Mouse (Mus musculus) lung, postnatal 0 days (tissue): ENCODE results near the gene Plekha5. TPM values are rescaled to one million over a fixed set of nuclear protein-coding genes. Genes with fewer than 3 reads are reported as not detected.
"Not testable (repeated sequence)": the region's sequence is repeated elsewhere in the genome, so short reads cannot be mapped to it uniquely, and the experiment has no call there.

Source experiments
- ATAC-seq: fragments of 200-750 bp; cut with Nextera tagmentation; 2 replicates; pipeline ENCODE4 v1.8.0; 2017; ENCODE audit warnings: moderate library complexity
- DNase-seq: peaks from one replicate; pipeline ENCODE4 v3.0.0-alpha.2; 2016; ENCODE audit warnings: low spot score
- H3K27ac ChIP-seq: fragments of 300-500 bp; sonication (generic); 2 replicates; pipeline ENCODE4 v1.5.1; 2014; ENCODE audit warnings: antibody characterized with exemption, mild to moderate bottlenecking, low read length, mixed read lengths
- H3K27me3 ChIP-seq: fragments of 300-500 bp; sonication (generic); replicated peaks from 2 replicates; pipeline ENCODE4 v1.6.1; 2014; ENCODE audit warnings: low read length, mixed read lengths; ENCODE audit not compliant: insufficient read depth
- H3K36me3 ChIP-seq: fragments of 300-500 bp; sonication (generic); 2 replicates; pipeline ENCODE4 v1.6.1; 2014; ENCODE audit warnings: low read length, mixed read lengths; ENCODE audit not compliant: insufficient read depth
- H3K4me1 ChIP-seq: fragments of 300-500 bp; sonication (generic); 2 replicates; pipeline ENCODE4 v1.6.1; 2014; ENCODE audit warnings: antibody characterized with exemption, low read depth, low read length, mixed read lengths; ENCODE audit not compliant: insufficient read depth
- H3K4me2 ChIP-seq: fragments of 300-500 bp; sonication (generic); replicated peaks from 2 replicates; pipeline ENCODE4 v1.6.1; 2014; ENCODE audit warnings: low read depth, mild to moderate bottlenecking, low read length, moderate library complexity, mixed read lengths
- H3K4me3 ChIP-seq: fragments of 300-500 bp; sonication (generic); 2 replicates; pipeline ENCODE4 v1.5.1; 2014; ENCODE audit warnings: low read depth, low read length
- H3K9ac ChIP-seq: fragments of 300-500 bp; sonication (generic); replicated peaks from 2 replicates; pipeline ENCODE4 v1.6.1; 2014; ENCODE audit warnings: low read depth, mild to moderate bottlenecking
- H3K9me3 ChIP-seq: fragments of 300-500 bp; sonication (generic); 2 replicates; pipeline ENCODE4 v1.6.1; 2016; ENCODE audit warnings: low read length, mixed read lengths
- CTCF ChIP-seq: IDR thresholded peaks from 2 replicates; pipeline ENCODE4 v1.5.1; 2016; ENCODE audit warnings: antibody characterized with exemption, mild to moderate bottlenecking
- EP300 ChIP-seq: IDR thresholded peaks from 2 replicates; pipeline ENCODE4 v1.6.1; 2016; ENCODE audit warnings: antibody characterized with exemption, mild to moderate bottlenecking, control low read depth
- WGBS: fragments of 180-500 bp; shearing (Covaris S2); extraction: QIAGEN DNeasy Blood & Tissue Kit; methylation state at CpG from one replicate; pipeline ENCODE4 v1.1.7; 2014; 5-methylcytosine and 5-hydroxymethylcytosine counted together
- polyA plus RNA-seq: library from polyadenylated mRNA; unstranded; fragments of >200 nt; fragmentation: Nextera tagmentation; extraction: Ambion mirVana; gene quantifications from 2 replicates; pipeline ENCODE4 v1.2.1, GENCODE M21; 2015

Plekha5 gene
- polyA plus RNA-seq, 1 experiment from 2014 or later = 22.1 TPM

DNA sequence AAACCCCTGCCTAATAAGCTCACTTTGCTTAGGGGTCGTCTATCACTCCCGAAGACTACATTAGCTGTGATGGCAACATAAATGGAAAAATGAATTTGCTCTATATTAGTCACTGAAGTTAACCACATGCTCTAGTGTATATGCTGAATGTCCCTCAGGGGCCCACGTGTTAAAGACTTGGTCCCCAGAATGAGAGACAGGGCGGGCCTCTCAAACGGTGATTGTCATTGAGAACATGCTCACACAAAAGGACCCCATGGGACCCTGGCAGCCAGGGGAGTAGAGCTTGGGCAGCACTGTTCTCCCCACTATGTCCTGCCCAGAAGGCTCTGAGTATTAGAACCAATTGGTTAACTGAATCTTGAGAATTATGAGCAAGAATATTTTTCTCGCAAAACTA lies 97.1 kb downstream of the Plekha5 start:
- H3K4me2 ChIP-seq = no peak overlapping the region
- no peaks in the 10 kb centered on the region for H3K9me3 ChIP-seq
- H3K9ac ChIP-seq = no peak overlapping the region
- no peak for DNase-seq
- peaks cover 11% of the 10 kb centered on the region for H3K4me1 ChIP-seq
- no peak overlapping the region for H3K27ac ChIP-seq
- WGBS = 70% methylated on average over 6 of the region's 6 CpGs
- TF ChIP-seq CTCF = no peak
- TF ChIP-seq EP300 = no peak
- H3K27me3 ChIP-seq = no peaks in the 10 kb centered on the region
- H3K36me3 ChIP-seq = no peaks in the 10 kb centered on the region
- ATAC-seq = no peak
- no peak overlapping the region for H3K4me3 ChIP-seq

DNA sequence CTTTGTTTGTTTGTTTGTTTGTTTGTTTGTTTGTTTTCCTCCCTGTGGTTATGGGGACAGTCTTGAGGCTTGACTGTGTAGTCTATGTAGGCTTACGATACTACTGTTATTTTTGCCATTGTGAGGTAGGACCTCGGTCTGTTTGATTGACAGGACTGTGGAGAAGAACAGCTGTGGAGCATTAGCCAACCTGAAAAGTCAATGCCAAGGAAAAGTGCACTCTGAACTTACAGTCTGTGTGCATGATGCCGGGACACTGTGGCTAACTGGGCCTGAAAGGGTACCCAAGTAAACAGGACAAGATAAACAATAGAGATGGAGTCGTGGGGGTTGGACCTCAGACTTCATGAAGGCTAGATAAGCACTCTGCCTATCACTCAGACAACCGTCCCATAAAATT lies 98.0 kb downstream of the Plekha5 start:
- 59% methylated on average over 5 of the region's 5 CpGs for WGBS
- Histone ChIP-seq H3K4me2 (no peak overlapping the region), H3K27ac (no peak overlapping the region), H3K27me3 (no peaks in the 10 kb centered on the region), H3K4me1 (peaks cover 5% of the 10 kb centered on the region), H3K36me3 (no peaks in the 10 kb centered on the region), H3K4me3 (no peak overlapping the region), H3K9me3 (no peaks in the 10 kb centered on the region), H3K9ac (no peak overlapping the region)
- ATAC-seq (no peak), DNase-seq (no peak)
- TF ChIP-seq CTCF (no peak), EP300 (no peak)

DNA sequence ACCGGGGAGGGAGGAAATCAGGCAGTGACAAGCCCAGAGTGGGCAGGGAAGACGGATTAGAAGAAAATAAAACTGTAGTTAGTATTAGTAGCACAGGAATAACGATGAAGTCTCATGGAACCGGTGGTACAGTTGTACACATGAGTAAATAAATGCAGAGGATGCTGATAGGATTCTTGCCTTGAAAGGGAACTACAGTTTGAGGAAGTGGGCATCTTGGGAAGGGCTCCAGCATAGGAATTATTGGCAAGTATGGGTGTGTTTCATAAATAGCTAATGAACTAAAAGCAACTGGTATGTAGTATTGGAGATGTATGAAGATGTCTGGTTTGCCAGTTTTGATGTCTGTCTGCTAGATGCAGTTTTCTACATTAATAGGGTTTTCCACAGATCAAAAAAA lies 99.7 kb downstream of the Plekha5 start:
- peaks cover 5% of the 10 kb centered on the region for H3K4me1 ChIP-seq
- 72% methylated on average over 4 of the region's 4 CpGs for WGBS
- no peak overlapping the region for H3K4me2 ChIP-seq
- no peaks in the 10 kb centered on the region for H3K27me3 ChIP-seq
- DNase-seq = no peak
- no peak for ATAC-seq
- no peak overlapping the region for H3K9ac ChIP-seq
- no peaks in the 10 kb centered on the region for H3K9me3 ChIP-seq
- no peak for TF ChIP-seq CTCF
- TF ChIP-seq EP300 = no peak
- no peak overlapping the region for H3K4me3 ChIP-seq
- no peaks in the 10 kb centered on the region for H3K36me3 ChIP-seq
- no peak overlapping the region for H3K27ac ChIP-seq

DNA sequence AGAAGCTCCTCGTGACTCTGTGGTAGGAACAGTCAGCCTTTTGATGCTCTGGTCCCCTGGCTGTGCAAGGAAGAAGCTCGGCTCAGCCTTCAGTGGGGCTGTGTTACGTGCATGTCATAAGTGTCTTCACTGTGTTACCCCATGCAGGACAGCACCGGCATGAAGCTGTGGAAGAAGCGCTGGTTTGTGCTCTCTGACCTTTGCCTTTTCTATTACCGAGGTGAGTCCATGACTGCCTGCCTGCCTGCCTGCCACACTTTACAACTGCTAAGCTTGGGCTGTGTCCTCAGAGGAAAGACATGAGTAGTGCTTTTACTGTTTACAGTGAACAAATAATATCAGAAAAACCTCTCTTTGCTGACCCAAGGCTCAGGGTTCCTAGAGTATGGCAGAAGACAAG lies 104.6 kb downstream of the Plekha5 start:
- no peaks in the 10 kb centered on the region for H3K36me3 ChIP-seq

DNA sequence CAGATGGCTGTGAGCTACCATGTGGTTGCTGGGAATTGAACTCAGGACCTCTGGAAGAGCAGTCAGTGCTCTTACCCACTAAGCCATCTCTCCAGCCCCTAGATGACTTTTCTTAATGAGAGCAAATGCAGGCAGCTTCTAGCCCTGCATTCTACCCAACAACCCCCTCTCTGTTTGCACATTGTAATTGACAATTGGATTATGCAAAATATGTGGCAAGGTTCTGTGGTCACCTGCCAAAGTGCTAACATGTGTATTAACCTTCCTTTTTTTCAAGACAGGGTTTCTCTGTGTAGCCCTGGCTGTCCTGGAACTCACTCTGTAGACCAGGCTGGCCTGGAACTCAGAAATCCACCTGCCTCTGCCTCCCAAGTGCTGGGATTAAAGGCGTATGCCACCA lies 109.0 kb downstream of the Plekha5 start:
- WGBS = 86% methylated on average over 1 of the region's 1 CpGs
- not testable (repeated sequence) for DNase-seq, H3K27ac ChIP-seq, H3K9ac ChIP-seq, H3K4me1 ChIP-seq, H3K4me2 ChIP-seq, H3K4me3 ChIP-seq, ATAC-seq, H3K36me3 ChIP-seq, H3K27me3 ChIP-seq, H3K9me3 ChIP-seq

More for the DNA sequence above, 104.6 kb downstream of the Plekha5 start:
- Histone ChIP-seq H3K27ac (no peak overlapping the region), H3K9me3 (no peaks in the 10 kb centered on the region), H3K27me3 (no peaks in the 10 kb centered on the region), H3K4me3 (no peak overlapping the region), H3K4me1 (no peaks in the 10 kb centered on the region), H3K9ac (no peak overlapping the region), H3K4me2 (no peak overlapping the region)
- WGBS = 80% methylated on average over 6 of the region's 6 CpGs
- DNase-seq = no peak
- no peak for ATAC-seq
- TF ChIP-seq CTCF (no peak), EP300 (no peak)

DNA sequence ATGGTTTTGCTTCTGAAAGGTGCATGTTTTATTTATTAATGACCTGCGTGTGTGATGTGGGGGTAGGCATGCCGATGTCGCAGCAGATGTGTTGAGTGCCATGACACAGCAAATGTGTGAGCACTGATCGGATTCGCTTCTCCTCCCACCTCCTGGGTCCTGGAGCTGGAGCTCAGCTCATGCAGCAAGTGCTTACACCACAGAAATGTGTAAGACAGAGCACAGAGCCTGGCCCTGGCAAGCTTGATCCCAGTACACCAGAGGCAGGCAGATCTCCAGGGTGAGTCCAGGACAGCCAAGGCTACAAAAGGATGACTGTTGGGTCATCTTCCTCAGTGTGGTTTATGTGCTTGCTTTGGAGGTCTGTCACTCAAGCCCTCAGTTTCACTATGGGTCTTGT lies 109.8 kb downstream of the Plekha5 start:
- 0 out of 2 replicates have a peak, but pooled peaks cover 4% of the 10 kb centered on the region for H3K36me3 ChIP-seq
- H3K4me1 ChIP-seq = no peaks in the 10 kb centered on the region
- 93% methylated on average over 5 of the region's 5 CpGs for WGBS
- no peak overlapping the region for H3K27ac ChIP-seq
- no peak overlapping the region for H3K4me2 ChIP-seq
- no peaks in the 10 kb centered on the region for H3K27me3 ChIP-seq
- H3K9ac ChIP-seq = no peak overlapping the region
- H3K4me3 ChIP-seq = no peak overlapping the region
- H3K9me3 ChIP-seq = no peaks in the 10 kb centered on the region
- no peak for DNase-seq
- ATAC-seq = no peak
- TF ChIP-seq EP300 (no peak), CTCF (no peak)

DNA sequence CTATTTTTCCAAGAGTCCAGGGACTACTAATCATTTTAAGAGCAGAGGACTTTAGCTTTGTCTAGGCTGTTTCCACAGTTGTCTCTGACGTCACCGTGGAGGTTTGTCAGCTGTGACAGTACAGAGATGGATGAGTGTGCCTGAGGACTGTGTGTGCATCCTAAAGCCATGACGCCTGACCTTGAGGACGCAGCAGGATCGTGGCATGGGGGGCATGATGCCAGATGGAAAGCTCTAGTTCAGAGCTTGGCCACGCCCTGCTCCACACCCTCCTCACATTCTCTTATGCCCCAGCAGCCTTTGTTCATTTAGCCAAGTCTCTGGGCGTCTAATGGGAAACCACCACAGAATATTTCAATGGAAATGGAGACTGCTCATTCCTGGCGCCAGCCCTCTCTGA lies 111.7 kb downstream of the Plekha5 start:
- TF ChIP-seq CTCF (no peak), EP300 (no peak)

More for the DNA sequence above, 111.7 kb downstream of the Plekha5 start:
- Histone ChIP-seq H3K4me3 (no peak overlapping the region), H3K4me1 (no peaks in the 10 kb centered on the region), H3K36me3 (peaks cover 9% of the 10 kb centered on the region), H3K27ac (no peak overlapping the region), H3K27me3 (no peaks in the 10 kb centered on the region), H3K4me2 (no peak overlapping the region), H3K9me3 (no peaks in the 10 kb centered on the region), H3K9ac (no peak overlapping the region)
- WGBS = 58% methylated on average over 8 of the region's 8 CpGs
- DNase-seq (no peak), ATAC-seq (no peak)
